Mouse (Mus musculus) ovary, postnatal 10 days (tissue): ENCODE measurements around the gene Glipr2.

Experiments used
- DNase-seq: peaks from one replicate; pipeline ENCODE4 v3.0.0; 2022; ENCODE audit warnings: low spot score

The Glipr2 gene

DNA sequence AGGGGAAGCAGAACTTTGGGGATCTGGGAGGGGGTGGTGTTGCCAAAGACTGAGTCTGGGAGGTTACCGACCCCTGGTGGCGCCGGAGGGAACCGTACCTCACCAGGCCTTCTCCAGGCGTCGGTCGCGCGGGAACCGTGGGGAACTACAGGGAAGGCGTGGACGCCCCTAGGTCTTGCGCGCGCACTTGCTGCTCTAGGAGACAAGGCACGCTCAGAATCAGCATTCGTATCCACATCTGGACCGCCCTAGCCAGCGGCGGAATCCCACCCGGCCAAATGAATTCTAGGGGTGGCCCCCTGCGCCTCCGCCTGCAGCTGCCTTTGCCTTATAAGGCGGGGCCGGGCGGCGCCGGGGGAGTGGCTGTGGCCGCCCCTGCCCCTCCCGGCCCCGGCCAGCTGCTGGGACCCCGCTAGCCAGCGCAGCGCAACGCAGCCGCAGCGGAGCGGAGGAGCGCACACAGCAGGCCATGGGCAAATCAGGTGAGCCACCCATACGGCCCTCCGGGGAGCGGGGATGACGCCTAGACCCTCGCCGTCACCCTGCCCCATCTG, at the start of gene Glipr2:
TSS of gene Glipr2 (plus strand) at position 110 of the 554 bp plus-strand sequence.
- peak; percentile 61 for DNase-seq

DNA sequence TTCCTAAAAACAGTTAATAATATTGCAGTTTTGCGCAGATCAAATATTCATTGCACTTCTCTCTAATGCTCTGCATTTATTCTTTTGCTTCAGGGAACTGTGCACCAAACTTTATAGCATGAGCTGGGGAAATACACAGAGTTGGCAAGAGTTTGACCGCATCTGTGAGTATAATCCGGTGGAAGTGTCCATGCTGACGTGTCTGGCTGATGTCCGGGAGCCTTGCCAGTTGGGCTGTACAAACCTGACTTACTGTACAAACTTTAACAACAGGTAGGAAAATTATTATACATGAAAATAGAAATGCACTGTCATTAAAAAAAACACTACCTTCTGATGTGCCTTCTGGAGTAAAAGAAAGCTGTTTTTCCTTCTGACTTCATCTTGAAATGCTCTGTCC, 39.0 kb upstream of the Glipr2 start:
- no peak for DNase-seq

DNA sequence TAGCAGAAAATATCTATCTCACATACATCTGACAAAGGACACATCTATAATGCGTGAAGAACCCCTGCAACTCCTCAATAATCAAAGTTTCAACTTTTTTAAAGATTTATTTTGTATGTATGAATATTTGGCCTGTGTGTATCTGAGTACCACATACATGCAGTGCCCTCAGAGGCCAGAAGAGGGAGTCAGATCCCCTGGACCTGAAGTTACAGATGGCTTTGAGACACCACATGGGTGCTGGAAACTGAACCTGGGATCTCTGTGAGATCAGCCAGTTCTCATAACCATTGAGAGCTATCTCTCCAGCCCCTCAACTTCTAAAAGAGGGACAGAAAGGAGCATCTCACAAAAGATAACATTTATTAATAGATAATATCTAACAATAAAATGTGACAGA, 36.6 kb upstream of the Glipr2 start:
- no peak for DNase-seq

DNA sequence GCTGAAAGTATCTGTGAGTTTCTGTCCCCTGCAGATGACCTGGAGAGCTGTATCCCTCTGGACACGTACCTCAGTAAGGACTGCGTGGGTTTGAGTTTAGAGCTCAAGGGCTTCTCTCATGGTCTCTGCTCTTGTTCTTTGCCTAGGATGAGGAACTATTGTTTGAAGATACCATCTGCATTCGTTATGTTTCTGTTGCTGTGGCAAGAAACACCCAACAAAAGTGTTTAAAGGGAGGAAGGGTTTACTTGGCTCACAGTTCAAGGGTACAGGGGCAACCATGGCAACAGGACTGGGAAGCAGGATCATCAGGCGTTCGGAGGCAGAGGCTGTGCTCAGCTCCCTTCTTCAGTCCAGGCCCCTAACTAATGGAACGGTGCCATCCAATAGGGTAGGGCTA, 32.1 kb upstream of the Glipr2 start:
- no peak for DNase-seq

DNA sequence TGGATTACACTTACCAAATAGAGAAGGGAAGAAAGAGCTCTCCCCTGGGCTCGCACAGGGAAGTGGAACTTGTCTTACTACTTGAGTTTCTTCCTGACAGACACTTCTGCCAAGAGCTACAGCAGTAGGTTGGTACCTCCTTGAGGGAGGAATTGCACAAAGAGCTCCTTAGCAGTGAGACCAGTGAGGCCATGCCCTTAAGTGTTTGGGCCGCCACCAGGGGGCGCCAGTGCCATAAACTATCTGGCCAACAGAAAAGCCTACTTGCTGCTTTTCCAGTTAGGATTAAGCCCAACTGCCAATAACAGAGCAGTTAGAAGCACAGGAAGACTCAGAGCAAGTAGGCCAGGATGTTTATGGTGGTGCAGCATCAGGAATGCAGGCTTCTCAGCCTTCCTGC, 31.4 kb upstream of the Glipr2 start:
- DNase-seq = peak; percentile 64

DNA sequence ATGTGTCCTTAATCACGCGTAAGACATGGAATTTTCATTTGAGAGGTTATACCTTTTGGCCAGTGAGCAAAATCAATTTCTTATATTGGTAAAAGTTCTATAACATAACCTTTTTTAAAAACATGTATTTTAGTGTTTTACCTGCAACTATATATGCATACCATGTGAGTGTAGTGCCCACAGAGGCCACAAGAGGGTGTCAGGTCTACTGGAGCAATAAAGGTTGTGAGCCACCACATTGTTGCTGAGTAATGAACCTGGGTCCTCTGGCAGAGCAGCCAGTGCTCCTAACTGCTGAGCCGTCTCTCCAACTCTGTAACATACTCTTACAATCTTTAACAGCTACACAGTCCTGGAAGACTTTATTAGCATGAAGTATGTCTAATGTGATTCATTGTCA, 29.4 kb upstream of the Glipr2 start:
- DNase-seq = no peak

DNA sequence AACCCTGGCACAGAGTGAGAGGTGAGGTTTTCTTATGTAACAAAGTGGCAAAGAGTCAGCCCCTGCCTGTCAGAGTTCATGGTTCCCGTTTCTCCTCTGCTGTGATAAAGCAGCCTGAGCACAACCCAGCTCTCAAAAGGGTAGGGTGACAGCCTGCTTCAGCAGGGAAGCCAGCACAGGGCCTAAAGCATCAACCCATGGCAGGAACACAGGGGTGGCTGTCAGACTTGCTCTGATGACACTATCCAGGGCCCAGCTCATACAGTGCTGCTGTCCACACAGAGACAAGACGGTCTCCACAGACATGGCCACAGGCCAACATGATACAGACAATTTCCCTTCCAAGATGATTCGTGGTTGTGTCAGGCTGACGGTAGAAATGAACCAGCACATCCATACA, 25.3 kb upstream of the Glipr2 start:
- DNase-seq = no peak

DNA sequence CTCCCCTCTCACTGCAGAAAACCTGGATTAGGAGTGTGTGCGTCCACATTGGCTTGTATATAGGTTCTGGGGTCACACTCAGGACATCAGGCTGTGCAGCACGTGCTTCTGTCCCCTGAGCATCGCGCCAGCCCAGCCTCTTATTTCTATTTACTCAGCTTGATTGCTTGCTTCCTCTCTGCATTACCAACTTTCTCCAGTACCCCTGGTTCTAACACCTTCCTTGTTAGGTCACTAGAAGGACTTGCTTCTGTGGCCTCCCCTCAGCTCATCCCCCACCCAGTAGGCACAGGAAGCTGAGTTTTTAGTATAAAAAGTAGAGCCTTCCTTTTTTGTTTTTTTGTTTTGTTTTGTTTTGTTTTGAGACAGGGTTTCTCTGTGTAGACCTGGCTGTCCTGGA, 21.0 kb upstream of the Glipr2 start:
- no peak for DNase-seq

DNA sequence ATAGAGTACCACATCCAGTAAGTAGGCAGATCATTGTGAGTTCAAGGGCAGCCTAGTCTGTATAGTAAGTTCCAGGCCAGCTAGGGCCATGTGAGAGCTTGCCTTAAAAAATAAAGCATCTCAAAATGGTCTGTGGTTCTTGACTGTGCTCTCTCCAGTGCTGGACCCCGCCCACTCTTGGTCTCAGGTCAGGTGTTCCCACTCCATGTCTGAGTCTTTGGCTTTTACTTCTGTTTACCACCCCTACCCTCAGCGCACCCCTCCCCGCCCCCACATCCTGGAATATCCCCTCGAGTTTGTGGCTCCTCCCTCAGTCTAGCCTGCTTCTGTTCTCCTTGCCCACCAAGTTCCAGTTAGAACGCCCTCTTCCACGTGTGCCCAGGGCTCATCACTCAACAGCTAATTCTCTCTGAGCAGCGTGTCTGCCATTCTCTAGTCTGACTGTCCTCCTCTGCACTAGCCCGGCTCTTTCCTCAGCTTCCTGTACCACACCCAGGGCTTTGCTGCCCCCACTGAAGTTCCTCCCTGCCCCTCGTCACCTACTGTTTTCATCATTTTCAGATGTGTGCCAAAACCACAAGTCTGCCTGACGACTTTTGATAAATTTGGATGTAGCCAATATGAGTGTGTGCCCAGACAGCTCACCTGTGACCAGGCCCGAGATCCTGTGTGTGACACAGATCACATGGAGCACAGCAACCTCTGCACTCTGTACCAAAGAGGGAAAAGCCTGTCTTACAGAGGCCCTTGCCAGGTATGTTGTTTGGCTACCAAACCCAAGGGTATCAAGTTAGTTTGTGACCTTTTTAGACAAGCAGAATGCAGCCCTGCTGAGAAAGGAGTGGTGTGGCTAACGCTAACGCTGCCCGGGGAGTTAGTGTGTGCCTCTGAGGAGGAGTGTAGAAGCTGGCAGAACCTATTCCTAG, 20.2 kb upstream of the Glipr2 start:
- no peak for DNase-seq

DNA sequence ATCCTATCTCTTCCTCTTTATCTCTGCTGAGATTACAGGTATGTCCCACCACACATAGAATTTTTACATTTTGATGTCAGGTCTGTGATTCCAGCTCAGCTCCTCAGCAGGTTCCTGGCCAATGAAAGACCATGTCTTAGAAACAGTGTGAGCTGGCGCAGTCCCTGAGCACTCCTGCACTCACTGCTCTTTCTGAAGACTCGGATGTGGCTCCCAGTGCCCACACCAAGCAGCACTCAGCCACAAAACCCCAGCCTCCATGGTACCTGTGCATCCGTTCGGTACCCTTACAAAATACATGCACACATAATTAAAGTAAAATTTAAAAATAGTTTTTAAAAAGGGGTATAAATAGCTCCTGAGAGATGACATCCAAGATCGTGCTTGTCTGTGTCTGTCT, 15.9 kb upstream of the Glipr2 start:
- DNase-seq = no peak

DNA sequence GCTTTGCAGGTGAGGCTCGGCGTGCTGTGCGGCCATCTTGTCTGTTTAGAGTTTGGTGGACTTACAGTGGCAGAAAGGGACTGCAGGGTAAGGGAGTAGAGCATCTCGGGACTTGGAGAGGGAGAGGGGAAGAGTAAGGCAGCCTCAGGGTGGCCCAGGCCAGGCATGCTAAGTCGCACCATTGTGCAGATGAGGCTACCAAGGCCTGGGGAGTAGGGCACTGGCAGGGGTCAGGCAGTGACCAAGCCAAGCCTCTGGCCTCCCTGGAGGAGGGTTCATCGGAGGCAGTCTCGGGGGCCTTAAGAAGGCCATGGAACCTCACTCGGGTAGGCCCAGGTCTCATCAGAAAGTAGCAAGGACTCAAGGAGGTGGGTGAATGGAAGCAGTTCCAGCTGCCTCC, 14.8 kb upstream of the Glipr2 start:
- no peak for DNase-seq

DNA sequence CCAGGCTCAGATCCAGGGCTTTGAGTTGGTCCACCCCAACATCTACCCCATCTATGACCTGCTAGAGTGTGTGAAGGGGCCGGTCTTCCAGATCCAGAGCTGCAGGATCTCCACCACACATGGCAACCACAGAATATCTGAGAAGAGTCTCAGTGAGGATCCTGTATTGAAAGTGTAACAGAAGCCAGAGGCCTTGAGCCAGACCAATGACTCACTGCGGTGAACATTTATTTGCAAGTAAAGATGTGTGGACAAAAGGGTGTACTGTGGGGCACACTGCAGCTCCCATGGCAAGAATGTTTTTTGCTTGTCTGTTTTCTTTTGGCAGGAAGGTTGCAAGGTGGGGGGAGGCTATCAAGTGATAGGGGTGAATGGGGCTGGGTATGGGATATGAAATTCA, 9.6 kb upstream of the Glipr2 start:
- no peak for DNase-seq

DNA sequence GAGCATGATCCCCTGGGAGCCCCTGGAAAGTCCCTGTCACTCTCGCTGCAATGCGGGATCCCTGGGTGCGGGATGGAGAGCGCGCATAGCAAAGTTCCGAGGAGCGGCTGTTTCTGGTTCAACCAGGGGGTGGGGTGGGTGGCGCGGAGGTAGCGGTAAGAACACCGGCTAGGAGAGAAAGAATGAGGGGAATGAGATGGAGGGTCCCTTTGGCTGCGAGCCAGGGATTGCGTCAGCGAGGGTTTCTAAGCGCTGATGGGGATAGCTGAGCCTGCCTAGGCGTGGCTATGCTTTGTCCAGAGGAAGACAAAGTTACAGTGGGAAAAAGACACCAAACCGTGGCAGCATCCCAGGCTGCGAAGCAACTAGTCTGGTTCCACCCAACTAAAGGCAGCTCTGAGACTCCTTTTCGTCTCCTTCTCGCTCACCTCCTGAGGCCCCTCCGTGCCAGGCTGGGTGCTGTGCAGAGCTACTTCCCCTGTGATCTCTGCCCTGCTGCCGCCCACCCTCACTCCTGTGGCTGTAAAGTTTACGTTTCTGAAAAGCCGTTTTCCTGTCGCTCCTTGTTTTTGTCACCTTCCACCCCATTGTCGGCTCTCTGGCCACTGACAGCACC, 753 bp downstream of the Glipr2 start:
- no peak for DNase-seq

DNA sequence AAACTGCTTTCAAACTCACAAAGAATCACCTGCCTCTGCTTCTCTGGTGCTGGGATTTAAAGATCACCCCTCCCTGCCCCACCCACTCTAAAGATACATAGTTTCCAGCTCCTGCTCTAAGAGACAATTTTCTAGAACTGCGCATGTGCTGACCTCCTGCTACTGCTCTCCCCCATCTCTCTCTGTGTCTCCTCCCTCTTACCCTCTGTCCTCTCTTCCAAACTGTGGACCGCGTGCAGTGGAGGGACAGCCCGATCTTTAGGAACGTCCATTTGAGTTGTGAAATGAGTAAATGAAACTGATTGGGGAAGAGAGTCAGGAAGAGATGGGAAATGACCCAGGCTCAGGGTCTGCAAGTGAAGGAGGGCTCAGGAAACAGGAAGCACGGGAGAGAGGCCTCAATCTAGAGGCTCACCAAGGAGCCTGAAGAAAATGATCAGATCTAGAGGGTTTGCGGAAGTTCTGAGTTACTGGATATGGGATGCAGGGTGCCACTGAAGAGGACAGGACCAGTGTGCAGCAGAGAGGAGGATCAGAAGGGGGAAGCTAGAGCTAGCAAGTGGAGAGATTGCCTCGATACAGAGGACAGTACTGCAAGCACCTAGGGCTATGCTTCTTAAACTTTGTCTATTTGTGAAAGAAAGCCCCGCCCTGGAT, 2.5 kb downstream of the Glipr2 start:
- DNase-seq = no peak

DNA sequence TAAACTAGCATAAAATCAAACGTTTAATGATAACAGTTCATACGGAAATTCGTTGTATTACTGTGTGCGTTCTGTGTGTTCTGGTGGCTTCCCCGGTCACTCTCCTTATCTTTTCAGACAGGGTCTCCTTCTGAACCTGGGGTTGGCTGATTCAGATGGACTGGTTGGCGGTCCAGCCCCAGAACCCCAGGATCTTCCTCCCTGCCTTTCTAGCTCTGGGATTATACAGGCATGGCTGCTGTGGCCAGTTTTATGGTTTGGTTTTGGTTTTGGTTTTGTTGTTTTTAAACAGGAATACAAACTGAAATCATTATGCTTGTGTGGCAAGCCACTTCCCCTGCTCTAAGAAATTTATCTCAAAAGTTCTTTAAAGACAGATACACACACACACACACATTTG, 3.0 kb downstream of the Glipr2 start:
- DNase-seq = no peak

DNA sequence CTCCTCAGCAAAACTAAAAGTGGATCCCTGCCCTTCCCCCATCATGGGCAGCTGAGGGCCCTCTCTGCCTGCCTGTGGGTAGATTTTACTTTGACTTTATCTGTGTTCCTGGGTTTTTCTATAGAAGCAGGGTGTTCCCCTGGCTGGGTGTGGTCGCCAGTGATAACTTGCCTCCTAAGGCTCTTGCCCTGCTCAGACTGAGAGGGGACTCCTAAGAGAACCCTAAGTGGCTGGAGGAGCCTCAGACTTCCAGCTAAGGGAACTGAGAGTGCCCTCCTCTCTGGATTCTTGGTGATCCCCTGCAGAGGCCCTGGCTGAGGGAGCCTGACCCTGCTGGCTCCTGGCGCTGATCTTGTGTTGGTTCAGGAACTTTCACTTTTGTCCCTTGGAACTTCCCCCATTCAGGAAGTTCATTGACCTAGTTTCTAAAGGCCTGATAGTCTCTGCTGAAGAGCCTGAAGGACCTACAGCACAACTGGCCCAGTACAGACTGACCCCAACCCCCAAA, 7.2 kb downstream of the Glipr2 start:
- DNase-seq = no peak

DNA sequence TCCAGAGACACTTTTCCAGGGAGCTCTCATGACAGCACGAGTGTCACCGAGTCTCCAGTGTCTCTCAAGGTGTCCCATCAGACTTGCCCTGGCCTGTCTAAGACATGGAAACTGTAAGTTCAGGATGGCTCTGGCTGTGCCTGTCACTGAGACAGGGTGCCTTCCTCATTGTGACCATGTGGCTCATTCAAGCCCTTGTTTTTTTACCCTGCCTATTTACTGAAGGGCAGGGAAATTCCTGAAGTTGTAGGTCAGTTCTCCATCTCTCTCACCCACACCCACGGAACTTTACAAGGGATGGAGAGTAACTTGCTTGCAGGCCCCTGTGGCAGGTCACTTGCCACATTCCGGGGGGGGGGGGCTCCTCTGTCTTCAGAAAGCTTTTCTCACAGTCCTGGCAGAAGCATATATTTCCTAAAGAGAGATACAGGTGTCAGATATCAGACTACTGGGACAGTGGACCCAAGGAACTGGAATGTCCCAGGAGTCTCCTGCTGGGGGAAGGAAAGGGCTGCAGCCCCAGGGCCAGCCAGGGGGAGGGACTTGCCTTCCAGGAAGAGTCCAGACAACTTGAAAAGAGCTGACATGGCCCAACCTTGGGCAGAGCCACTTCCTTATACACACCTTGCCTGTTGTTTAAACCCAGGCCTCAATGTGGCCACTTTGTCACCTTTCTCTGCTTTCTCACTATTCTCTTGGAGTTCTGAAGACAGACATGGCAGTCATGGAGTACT, 7.9 kb downstream of the Glipr2 start:
- no peak for DNase-seq

DNA sequence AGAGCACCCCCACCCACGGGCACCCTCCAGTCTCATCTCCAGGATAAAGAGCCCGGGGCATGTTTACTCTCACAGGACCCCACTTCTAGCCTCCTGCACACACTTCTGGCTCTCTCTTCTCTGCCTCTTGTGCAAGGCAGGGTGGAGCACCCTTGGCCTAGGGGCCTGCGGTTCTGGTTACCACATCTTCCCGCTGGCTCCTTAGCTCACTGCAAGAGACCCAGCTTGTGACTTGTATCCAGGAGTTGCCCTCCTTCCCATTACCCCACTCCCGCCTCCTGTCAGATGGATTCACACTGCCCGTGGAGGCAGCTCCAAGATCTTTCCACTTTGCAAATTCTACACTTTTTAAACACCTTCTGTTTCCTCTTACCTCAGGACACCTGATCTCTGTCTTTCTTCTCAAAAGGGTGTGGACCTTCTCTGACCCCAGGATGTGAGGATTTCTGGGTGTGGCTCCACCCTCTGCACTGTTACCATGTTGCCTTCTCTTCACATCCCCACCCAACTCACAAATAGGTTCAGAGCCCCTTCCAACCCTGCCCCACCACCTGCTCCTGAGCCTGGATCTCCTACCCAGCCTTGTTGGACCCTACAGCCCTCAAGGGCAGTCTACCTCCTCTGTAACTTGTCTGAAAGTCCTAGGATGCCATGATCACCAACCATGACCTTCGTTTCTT, 8.8 kb downstream of the Glipr2 start:
- DNase-seq = no peak

DNA sequence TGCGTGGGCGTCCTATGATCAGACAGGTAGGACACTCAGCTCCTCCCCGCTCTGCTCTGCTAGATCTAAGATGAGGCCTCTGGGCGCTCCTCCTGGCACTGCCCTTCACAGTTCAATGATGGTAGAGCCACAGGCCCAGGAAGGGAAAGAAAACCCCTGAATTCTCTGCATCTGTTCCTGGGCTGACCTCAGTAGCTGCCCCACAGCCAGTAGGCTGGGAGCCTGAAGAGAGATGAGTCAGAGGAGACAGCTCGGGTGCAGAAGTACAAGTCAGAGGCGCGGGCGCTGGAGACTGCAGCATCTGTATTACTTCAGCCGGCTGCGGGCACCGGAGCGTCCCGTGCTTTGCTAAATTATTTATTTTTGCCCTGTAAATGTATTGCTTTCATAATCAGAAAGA, 11.4 kb downstream of the Glipr2 start:
- peak; percentile 43 for DNase-seq

DNA sequence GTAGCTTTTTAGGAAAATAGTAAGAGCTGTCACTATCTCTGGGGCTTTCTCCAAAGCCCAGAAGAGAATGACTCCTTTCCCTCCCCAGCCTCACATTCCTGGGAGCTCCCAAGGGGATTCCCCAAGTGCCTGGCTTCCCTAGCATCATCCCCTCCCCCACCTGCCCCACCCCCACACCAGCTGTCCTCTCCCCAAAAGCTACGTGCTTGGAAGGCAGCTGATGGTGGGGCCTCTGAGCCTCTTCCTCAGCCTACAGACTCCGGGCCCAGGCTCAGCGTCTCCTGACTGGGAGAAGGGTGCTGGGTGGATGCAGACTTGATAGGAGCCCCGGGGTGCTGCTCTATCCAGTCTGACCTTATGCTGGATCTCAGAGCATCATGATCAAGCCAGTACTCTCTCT, 12.2 kb downstream of the Glipr2 start:
- no peak for DNase-seq
